Mouse (Mus musculus) embryonic fibroblast, embryonic 13.5 days (primary cell): ENCODE results near the gene Ptprf. TPM values are rescaled to one million over a fixed set of nuclear protein-coding genes. Genes with fewer than 3 reads are reported as not detected.

Experiments used
- H3K27ac ChIP-seq: 2 replicates; pipeline ENCODE4 v1.5.1; 2012; ENCODE audit warnings: low read length, control low read depth, inconsistent platforms; ENCODE audit not compliant: insufficient read depth
- H3K4me1 ChIP-seq: 2 replicates; pipeline ENCODE4 v1.6.1; 2011; ENCODE audit warnings: low read length; ENCODE audit not compliant: control insufficient read depth, insufficient read depth
- H3K4me3 ChIP-seq: 2 replicates; pipeline ENCODE4 v1.5.1; 2011; ENCODE audit warnings: mild to moderate bottlenecking, control low read depth, low read length; ENCODE audit not compliant: insufficient read depth
- CTCF ChIP-seq: IDR thresholded peaks from 2 replicates; pipeline ENCODE4 v1.5.1; 2011; ENCODE audit warnings: mild to moderate bottlenecking, control low read depth, low read length, moderate library complexity, borderline replicate concordance; ENCODE audit not compliant: insufficient read depth
- POLR2A ChIP-seq: IDR thresholded peaks from 2 replicates; pipeline ENCODE4 v1.6.1; 2011; ENCODE audit warnings: low read depth, mild to moderate bottlenecking, control low read depth, low read length, moderate library complexity
- polyA plus RNA-seq: library from polyadenylated mRNA; stranded (reverse); fragments of >200 nt; gene quantifications from 2 replicates; pipeline ENCODE4 v1.2.4, GENCODE M21; 2011; ENCODE audit warnings: low read depth; ENCODE audit not compliant: missing spikeins, insufficient read length

The Ptprf gene
- polyA plus RNA-seq, result 38.3 and 39.9 TPM in 2 replicates

DNA sequence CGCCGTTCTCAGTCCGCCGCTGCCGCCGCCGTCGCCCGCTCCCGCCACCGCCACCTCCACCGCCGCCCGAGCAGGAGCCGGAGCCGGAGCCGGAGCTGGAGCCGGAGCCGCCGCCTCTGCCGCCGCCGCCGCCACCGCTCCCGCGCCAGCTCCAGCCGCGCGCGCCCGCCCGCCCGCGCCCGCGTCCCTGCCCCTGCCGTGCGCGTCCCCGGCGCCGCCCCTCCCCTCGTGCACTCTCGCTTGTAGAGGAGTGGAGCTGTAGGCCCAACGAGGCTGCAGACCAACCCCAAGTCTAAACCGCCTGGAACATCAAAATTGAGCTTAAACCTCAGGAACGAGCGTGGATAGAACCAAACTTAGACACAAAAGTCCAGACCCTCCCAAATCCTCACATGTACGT is at the start of gene Ptprf:
TSS of gene Ptprf (minus strand) at position 175 of the 400 bp plus-strand sequence.
- TF ChIP-seq POLR2A (0 out of 2 replicates have a peak, but pooled peaks have one; percentile 23), CTCF (no peak)
- Histone ChIP-seq H3K4me3 (peak within 1 kb of the TSS; percentile 52), H3K4me1 (peaks cover 6% of the 10 kb centered on the region), H3K27ac (no peak within 1 kb of the TSS)

DNA sequence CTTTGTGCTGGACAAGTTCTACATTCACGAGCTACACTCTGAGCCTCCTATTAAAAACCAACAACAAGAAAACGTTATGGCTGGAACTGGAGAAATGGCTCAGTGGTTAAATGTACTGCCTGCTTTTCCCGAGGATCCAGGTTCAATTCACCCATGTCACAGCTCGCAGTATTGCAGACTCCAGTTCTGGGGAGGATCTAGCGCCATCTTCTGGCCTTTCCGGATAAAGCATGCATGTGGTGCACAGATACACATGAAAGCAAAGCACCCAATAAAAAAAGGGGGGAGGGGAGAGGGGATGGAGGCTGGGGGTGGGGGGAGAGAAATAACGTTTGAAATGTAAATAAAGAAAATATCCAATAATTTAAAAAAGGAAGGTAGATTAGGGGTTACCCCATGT is 45.5 kb upstream of the Ptprf start:
- TF ChIP-seq POLR2A, result no peak
- peak; percentile 44; the same call in 1 of the 2 replicates for TF ChIP-seq CTCF
- Histone ChIP-seq H3K27ac (no peak overlapping the region), H3K4me3 (no peak overlapping the region), H3K4me1 (no peaks in the 10 kb centered on the region; the same call in 1 of the 2 replicates)

DNA sequence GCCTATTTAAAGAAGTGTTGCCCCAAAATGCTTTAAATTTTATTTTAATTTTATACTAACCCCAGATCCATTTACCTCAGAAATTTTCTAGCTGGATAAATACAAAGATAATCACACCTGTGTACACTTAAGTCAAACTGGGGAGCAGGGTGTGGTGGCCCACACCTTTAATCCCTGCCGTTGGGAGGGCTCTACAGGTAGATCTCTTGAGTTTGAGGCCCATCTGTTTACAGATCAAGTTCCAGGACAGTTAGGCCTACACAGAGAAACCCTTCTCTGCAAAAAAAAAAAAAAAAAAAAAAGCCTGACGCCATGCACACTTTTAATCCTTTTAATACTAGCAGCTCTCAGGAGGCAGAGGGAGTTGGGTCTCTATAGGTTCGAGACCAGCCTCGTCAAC is 44.8 kb upstream of the Ptprf start:
- TF ChIP-seq CTCF (no peak), POLR2A (no peak)

DNA sequence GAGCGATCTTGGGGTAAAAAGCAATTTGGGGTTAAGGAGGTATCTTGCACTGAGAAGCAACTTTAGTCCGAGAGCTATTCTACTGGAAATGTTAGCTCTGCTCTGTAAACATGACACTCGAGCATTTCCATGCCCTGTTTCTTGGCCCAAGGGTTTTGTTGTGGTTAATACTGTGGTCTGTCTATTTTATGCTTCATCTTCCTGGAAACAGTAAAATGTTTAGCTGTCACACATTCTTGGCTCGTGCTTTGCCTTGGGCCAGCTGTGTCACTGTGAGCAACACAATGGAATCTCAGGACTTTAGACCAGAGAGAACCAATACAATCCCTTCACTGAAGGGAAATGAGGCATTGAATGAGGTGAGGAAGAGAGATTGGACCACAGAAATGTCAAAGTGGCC is 40.6 kb upstream of the Ptprf start:
- no peak overlapping the region for H3K27ac ChIP-seq
- TF ChIP-seq POLR2A, result no peak
- TF ChIP-seq CTCF, result no peak
- H3K4me3 ChIP-seq, result no peak overlapping the region
- H3K4me1 ChIP-seq, result peaks cover 4% of the 10 kb centered on the region

More for the DNA sequence above, 44.8 kb upstream of the Ptprf start:
- Histone ChIP-seq H3K4me3 (no peak overlapping the region), H3K27ac (no peak overlapping the region), H3K4me1 (peaks cover 4% of the 10 kb centered on the region)

DNA sequence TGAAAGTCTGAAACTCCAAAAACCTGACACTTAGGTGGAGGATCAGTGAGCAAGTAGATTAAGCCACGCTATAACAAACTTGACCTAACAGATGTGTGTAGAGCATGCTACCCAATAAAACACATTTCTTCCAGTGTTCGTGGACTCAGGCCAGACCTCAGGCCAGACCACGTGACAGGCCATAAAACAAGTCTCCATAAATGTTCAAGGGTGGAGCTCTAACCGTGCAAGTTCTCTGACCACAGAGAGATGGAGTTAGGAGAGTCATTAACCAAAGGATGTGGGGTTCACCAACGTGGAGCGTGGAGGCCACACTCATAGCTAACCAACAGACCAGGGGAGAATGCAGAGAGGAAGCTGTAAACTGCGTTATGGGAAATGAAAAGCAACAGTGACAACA is 35.3 kb upstream of the Ptprf start:
- Histone ChIP-seq H3K27ac (no peak overlapping the region), H3K4me1 (peaks cover 2% of the 10 kb centered on the region), H3K4me3 (no peak overlapping the region)
- TF ChIP-seq CTCF (no peak), POLR2A (no peak)

DNA sequence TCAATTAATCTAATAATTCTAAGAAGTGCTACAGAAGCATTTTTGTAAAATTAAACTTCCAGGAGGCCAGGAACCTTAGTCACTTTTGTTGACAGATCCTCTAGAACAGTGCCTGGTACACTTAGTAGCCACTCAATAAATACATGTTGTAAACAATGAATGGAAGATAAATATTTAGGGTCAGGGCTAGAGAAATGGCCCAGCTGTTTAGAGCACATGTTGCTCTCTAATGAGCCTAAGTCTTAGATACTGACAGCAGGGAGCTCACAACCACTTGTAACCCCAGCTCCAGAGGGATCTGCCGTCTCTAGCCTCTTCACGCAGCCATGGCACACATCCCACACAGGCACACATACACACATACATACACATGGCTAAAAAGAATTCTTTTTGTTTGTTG is 29.4 kb upstream of the Ptprf start:
- H3K27ac ChIP-seq, result no peak overlapping the region
- no peak for TF ChIP-seq CTCF
- H3K4me3 ChIP-seq, result no peak overlapping the region
- H3K4me1 ChIP-seq, result no peaks in the 10 kb centered on the region

DNA sequence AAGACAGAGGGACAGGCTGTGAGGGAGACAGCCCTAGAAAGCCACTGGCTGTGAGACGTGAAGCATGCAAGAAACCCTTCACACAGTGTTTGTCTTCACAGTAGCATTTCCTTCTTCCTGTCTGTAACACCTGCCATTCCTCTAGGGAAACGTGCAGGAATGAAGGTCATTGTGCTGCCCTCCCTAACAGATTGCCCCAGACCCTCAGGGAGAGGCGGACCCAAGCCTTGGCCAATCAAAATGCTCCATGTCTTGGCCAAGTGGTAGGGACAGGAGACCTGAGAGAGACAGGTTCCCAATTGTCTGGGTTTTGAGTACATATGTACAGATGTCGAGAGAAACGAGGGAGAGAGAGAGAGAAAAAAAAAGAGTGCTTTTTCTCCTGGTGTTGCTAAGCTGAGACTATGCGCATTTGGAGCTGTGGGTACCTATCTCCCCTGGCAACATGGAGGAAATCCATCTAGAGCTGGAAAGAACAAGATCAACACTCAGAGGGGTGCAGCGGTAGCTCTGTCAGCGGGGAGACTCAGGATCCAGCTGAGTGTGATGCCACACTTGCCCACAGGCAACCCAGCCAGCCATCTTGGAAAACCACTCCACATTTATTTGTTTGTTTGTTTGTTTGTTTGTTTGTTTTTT is 28.6 kb upstream of the Ptprf start:
- Histone ChIP-seq H3K4me3 (no peak overlapping the region), H3K4me1 (no peaks in the 10 kb centered on the region), H3K27ac (no peak overlapping the region)
- no peak for TF ChIP-seq POLR2A
- no peak for TF ChIP-seq CTCF

DNA sequence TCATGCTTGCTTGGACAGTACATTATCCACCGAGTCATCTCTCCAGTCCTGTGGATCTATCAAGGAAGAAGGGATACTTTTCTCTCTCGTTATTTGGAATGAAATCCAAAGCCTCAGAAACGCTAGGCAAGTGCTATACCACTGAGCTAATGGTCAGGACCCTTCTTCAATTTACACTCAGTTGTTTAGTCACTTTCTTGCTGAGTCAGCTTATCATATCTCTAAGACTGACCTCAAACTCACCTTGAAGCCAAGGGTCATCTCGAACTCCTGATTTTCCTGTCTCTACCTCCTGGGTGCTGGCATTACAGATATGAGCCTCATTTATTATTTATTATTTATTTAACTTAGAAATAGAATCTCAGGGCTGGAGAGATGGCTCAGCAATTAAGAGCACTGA is 25.5 kb upstream of the Ptprf start:
- Histone ChIP-seq H3K4me3 (no peak overlapping the region), H3K27ac (no peak overlapping the region), H3K4me1 (no peaks in the 10 kb centered on the region)
- TF ChIP-seq CTCF, result no peak
- no peak for TF ChIP-seq POLR2A

DNA sequence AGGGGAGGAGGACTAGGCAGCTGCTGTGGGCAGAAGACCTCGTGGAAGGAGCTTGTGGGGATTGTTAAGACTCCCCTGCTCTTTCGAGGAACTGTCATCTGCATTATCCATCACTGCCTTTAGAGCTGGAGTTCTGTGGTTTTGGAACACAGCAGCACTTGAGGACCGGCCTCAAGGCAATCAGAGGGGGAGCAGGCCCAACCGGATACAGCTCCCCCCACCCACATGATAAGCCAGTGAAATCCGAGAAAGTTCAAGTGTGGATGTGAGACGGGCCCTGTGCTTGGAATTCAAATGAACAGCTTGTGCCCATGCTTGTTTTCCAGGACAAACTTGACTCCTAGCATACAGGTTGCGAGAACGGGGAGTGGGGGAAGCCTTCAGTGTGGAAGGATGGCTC is 24.1 kb upstream of the Ptprf start:
- Histone ChIP-seq H3K4me1 (no peaks in the 10 kb centered on the region), H3K27ac (no peak overlapping the region)
- TF ChIP-seq CTCF (no peak), POLR2A (no peak)

DNA sequence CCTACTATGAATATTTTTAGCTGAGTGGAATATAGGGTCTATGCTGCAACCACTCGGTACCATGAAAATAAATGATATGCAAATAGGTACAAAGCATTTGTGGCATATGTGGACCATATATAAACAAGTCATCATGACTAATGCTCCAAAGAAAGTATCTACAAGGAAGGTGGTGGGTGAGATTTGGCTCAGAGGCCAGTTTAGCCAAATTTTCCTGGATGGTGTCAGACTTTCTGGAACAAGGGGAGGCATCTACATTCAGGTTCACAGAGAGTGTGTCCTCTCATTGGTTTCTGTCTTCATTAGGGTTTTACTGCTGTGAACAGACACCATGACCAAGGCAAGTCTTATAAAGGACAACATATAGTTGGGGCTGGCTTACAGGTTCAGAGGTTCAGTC is 19.3 kb upstream of the Ptprf start:
- no peak overlapping the region for H3K27ac ChIP-seq
- H3K4me3 ChIP-seq, result no peak overlapping the region
- TF ChIP-seq CTCF (no peak), POLR2A (no peak)
- 0 out of 2 replicates have a peak, but pooled peaks cover 2% of the 10 kb centered on the region for H3K4me1 ChIP-seq

More for the DNA sequence above, 24.1 kb upstream of the Ptprf start:
- H3K4me3 ChIP-seq, result no peak overlapping the region

DNA sequence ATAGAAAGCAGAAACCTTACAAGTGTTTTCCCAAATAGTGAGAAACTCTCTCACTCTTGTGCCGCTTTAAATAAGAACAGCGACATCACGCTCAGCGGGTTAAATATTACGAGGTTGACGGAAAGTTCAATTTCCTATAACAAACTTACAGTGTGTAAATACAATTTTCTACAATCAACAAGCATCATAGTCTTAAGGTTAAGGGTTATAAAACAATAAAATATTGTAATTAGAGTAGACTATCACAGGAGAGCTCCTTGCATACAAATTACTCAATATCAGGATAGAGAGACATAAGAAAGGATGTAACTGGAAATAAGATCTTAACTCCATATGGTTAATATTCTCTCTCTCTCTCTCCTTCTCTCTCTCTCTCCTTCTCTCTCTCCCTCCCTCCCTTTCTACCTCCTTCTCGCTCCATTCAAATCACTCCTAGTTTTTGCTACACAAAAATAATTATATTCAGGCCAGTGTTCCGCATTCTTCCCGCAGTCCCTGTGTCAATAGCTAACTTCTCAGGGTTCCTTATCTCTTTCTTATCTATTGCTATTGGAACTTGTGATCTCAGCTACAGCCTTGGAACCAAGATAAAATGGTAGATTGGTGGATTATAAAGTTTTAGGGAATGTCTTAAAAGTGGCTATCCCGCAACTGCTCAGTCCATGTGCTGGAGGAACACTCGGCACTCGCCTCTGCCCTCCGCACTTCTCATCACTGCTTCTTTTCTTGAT is 16.5 kb upstream of the Ptprf start:
- TF ChIP-seq CTCF (no peak), POLR2A (no peak)

More for the DNA sequence above, 16.5 kb upstream of the Ptprf start:
- Histone ChIP-seq H3K27ac (no peak overlapping the region), H3K4me1 (0 out of 2 replicates have a peak, but pooled peaks cover 2% of the 10 kb centered on the region), H3K4me3 (no peak overlapping the region)
